Mouse (Mus musculus) forebrain, embryonic 14.5 days (tissue): Measurements from ENCODE around the gene Nup160. TPM values are rescaled to one million over a fixed set of nuclear protein-coding genes. Genes with fewer than 3 reads are reported as not detected.
A peak's percentile ranks its signal among the peaks of the same experiment; 100 is the strongest.

Experiments
- ATAC-seq: fragments of 200-750 bp; cut with Nextera tagmentation; 2 replicates; pipeline ENCODE4 v1.8.0; 2017; ENCODE audit warnings: mild to moderate bottlenecking, moderate library complexity
- DNase-seq: peaks from one replicate; pipeline ENCODE4 v3.0.0-alpha.2; 2015; ENCODE audit warnings: low spot score
- H3K27ac ChIP-seq: fragments of 300-500 bp; sonication (generic); 2 replicates; pipeline ENCODE4 v1.5.1; 2014; ENCODE audit warnings: low read depth, mild to moderate bottlenecking, control low read depth, low read length, moderate library complexity
- H3K27me3 ChIP-seq: fragments of 300-500 bp; sonication (generic); replicated peaks from 2 replicates; pipeline ENCODE4 v1.6.1; 2014; ENCODE audit warnings: low read length, control low read depth, mixed read lengths; ENCODE audit not compliant: control insufficient read depth, insufficient read depth
- H3K36me3 ChIP-seq: fragments of 300-500 bp; sonication (generic); 2 replicates; pipeline ENCODE4 v1.6.1; 2014; ENCODE audit warnings: low read length, control low read depth; ENCODE audit not compliant: control insufficient read depth, insufficient read depth
- H3K4me1 ChIP-seq: fragments of 300-500 bp; sonication (generic); 2 replicates; pipeline ENCODE4 v1.6.1; 2014; ENCODE audit warnings: antibody characterized with exemption, low read length, control low read depth; ENCODE audit not compliant: control insufficient read depth, insufficient read depth
- H3K4me2 ChIP-seq: fragments of 300-500 bp; sonication (generic); 2 replicates; pipeline ENCODE4 v1.6.1; 2014; ENCODE audit warnings: mild to moderate bottlenecking, control low read depth, low read length
- H3K4me3 ChIP-seq: fragments of 300-500 bp; sonication (generic); 2 replicates; pipeline ENCODE4 v1.5.1; 2014; ENCODE audit warnings: low read depth, low read length, control low read depth
- H3K9ac ChIP-seq: fragments of 300-500 bp; sonication (generic); 2 replicates; pipeline ENCODE4 v1.6.1; 2014; ENCODE audit warnings: mild to moderate bottlenecking, low read length, control low read depth, moderate library complexity
- H3K9me3 ChIP-seq: fragments of 300-500 bp; sonication (generic); replicated peaks from 2 replicates; pipeline ENCODE4 v1.6.1; 2016; ENCODE audit warnings: low read length, control low read depth, mixed read lengths; ENCODE audit not compliant: control insufficient read depth
- WGBS: fragments of 180-500 bp; shearing (Covaris S2); extraction: QIAGEN DNeasy Blood & Tissue Kit; methylation state at CpG from one replicate; pipeline ENCODE4 v1.1.7; 2014; 5-methylcytosine and 5-hydroxymethylcytosine counted together
- polyA plus RNA-seq: library from polyadenylated mRNA; unstranded; fragments of >200 nt; fragmentation: Nextera tagmentation; extraction: Ambion mirVana; gene quantifications from 2 replicates; pipeline ENCODE4 v1.2.1, GENCODE M21; 2014

Gene Nup160
- polyA plus RNA-seq, 1 experiment from 2014 or later, result 31.0 TPM

GRCm38 (mm10) chr2:90726818-90727217 is 49.8 kb downstream of the Nup160 start:
- no peaks in the 10 kb centered on the region for H3K9me3 ChIP-seq
- H3K36me3 ChIP-seq, result peaks cover 93% of the 10 kb centered on the region

GRCm38 (mm10) chr2:90735326-90735725 is 58.3 kb downstream of the Nup160 start:
- ATAC-seq (no peak), DNase-seq (no peak)
- H3K4me2 ChIP-seq, result no peak overlapping the region
- H3K9ac ChIP-seq, result no peak overlapping the region
- 90% methylated on average over 11 of the region's 11 CpGs for WGBS
- no peaks in the 10 kb centered on the region for H3K27me3 ChIP-seq
- no peak overlapping the region for H3K27ac ChIP-seq
- no peak overlapping the region for H3K4me3 ChIP-seq
- H3K36me3 ChIP-seq, result peaks cover 75% of the 10 kb centered on the region
- H3K9me3 ChIP-seq, result no peaks in the 10 kb centered on the region
- H3K4me1 ChIP-seq, result no peaks in the 10 kb centered on the region

More at GRCm38 (mm10) chr2:90726818-90727217, 49.8 kb downstream of the Nup160 start:
- ATAC-seq (no peak), DNase-seq (no peak)
- H3K27me3 ChIP-seq, result no peaks in the 10 kb centered on the region
- no peaks in the 10 kb centered on the region for H3K4me1 ChIP-seq
- H3K4me3 ChIP-seq, result no peak overlapping the region
- no peak overlapping the region for H3K9ac ChIP-seq
- H3K27ac ChIP-seq, result no peak overlapping the region
- no peak overlapping the region for H3K4me2 ChIP-seq
- 96% methylated on average over 3 of the region's 3 CpGs for WGBS

GRCm38 (mm10) chr2:90738801-90739200 is 61.8 kb downstream of the Nup160 start:
- no peak for ATAC-seq
- WGBS, result 94% methylated on average over 3 of the region's 3 CpGs

GRCm38 (mm10) chr2:90739327-90739726 is 62.3 kb downstream of the Nup160 start:
- H3K9me3 ChIP-seq, result no peaks in the 10 kb centered on the region
- H3K36me3 ChIP-seq, result peaks cover 37% of the 10 kb centered on the region
- H3K4me3 ChIP-seq, result no peak overlapping the region
- no peak overlapping the region for H3K4me2 ChIP-seq
- H3K4me1 ChIP-seq, result no peaks in the 10 kb centered on the region
- ATAC-seq (no peak), DNase-seq (no peak)
- no peaks in the 10 kb centered on the region for H3K27me3 ChIP-seq
- WGBS, result 89% methylated on average over 3 of the region's 3 CpGs
- H3K27ac ChIP-seq, result no peak overlapping the region
- no peak overlapping the region for H3K9ac ChIP-seq

More at GRCm38 (mm10) chr2:90738801-90739200, 61.8 kb downstream of the Nup160 start:
- no peaks in the 10 kb centered on the region for H3K27me3 ChIP-seq
- no peak overlapping the region for H3K4me3 ChIP-seq
- no peak overlapping the region for H3K4me2 ChIP-seq
- no peaks in the 10 kb centered on the region for H3K9me3 ChIP-seq
- no peaks in the 10 kb centered on the region for H3K4me1 ChIP-seq
- DNase-seq, result no peak
- peaks cover 42% of the 10 kb centered on the region for H3K36me3 ChIP-seq
- H3K9ac ChIP-seq, result no peak overlapping the region
- H3K27ac ChIP-seq, result no peak overlapping the region

- 88% methylated on average over 5 of the region's 5 CpGs for WGBS
- H3K36me3 ChIP-seq, result peaks cover 31% of the 10 kb centered on the region
These were observed 62.9 kb downstream of the Nup160 start for GRCm38 (mm10) chr2:90739921-90740320.

GRCm38 (mm10) chr2:90744285-90745052 is 67.5 kb downstream of the Nup160 start:
- DNase-seq (no peak), ATAC-seq (peak; percentile 3)
- WGBS, result 67% methylated on average over 12 of the region's 12 CpGs

More at GRCm38 (mm10) chr2:90739921-90740320, 62.9 kb downstream of the Nup160 start:
- ATAC-seq (no peak), DNase-seq (no peak)
- Histone ChIP-seq H3K4me1 (no peaks in the 10 kb centered on the region), H3K9me3 (no peaks in the 10 kb centered on the region), H3K27ac (no peak overlapping the region), H3K4me3 (no peak overlapping the region), H3K4me2 (no peak overlapping the region), H3K9ac (no peak overlapping the region), H3K27me3 (no peaks in the 10 kb centered on the region)

GRCm38 (mm10) chr2:90745053-90745678 is 68.2 kb downstream of the Nup160 start, which contains the start of gene Fnbp4:
Gene Fnbp4, plus strand, starts transcription at chr2:90745370.
- peak within 1 kb of the TSS; percentile 95 for H3K4me3 ChIP-seq
- H3K4me1 ChIP-seq, result peaks cover 16% of the 10 kb centered on the region
- peak within 1 kb of the TSS; percentile 98 for H3K27ac ChIP-seq
- no peaks in the 10 kb centered on the region for H3K9me3 ChIP-seq
- ATAC-seq, result peak; percentile 100
- peak within 1 kb of the TSS; percentile 98 for H3K9ac ChIP-seq
- peaks cover 22% of the 10 kb centered on the region; the same call in 1 of the 2 replicates for H3K36me3 ChIP-seq
- no peaks in the 10 kb centered on the region for H3K27me3 ChIP-seq
- peak; percentile 100 for DNase-seq
- peak within 1 kb of the TSS; percentile 69 for H3K4me2 ChIP-seq
- WGBS, result under 1% methylated on average over 44 of the region's 44 CpGs

More at GRCm38 (mm10) chr2:90744285-90745052, 67.5 kb downstream of the Nup160 start:
- Histone ChIP-seq H3K36me3 (peaks cover 18% of the 10 kb centered on the region; the same call in 1 of the 2 replicates), H3K27ac (peak overlapping the region; percentile 98), H3K4me3 (peak overlapping the region; percentile 95), H3K9ac (peak overlapping the region; percentile 54), H3K4me2 (peak overlapping the region; percentile 53), H3K27me3 (no peaks in the 10 kb centered on the region), H3K4me1 (peaks cover 13% of the 10 kb centered on the region), H3K9me3 (no peaks in the 10 kb centered on the region)

GRCm38 (mm10) chr2:90745740-90746537 is 68.9 kb downstream of the Nup160 start:
- Histone ChIP-seq H3K27ac (peak overlapping the region; percentile 98), H3K36me3 (peaks cover 28% of the 10 kb centered on the region), H3K4me2 (peak overlapping the region; percentile 69), H3K9ac (peak overlapping the region; percentile 98), H3K27me3 (no peaks in the 10 kb centered on the region), H3K4me1 (peaks cover 16% of the 10 kb centered on the region), H3K9me3 (no peaks in the 10 kb centered on the region), H3K4me3 (peak overlapping the region; percentile 95)
- WGBS, result under 1% methylated on average over 54 of the region's 54 CpGs
- peak; percentile 58; the same call in 1 of the 2 replicates for ATAC-seq
- peak; percentile 8 for DNase-seq
